Mouse (Mus musculus) CH12.LX (cell line): ENCODE data around the gene Prpf3. TPM values are rescaled to one million over a fixed set of nuclear protein-coding genes. Genes with fewer than 3 reads are reported as not detected.

Experiments used
- DNase-seq: peaks from one replicate; pipeline ENCODE4 v3.0.0-alpha.2; 2013; ENCODE audit errors: extremely low read depth
- H3K27ac ChIP-seq: 2 replicates; pipeline ENCODE4 v1.5.1; 2012; ENCODE audit warnings: low read depth, mild to moderate bottlenecking, control low read depth, moderate library complexity; ENCODE audit not compliant: insufficient read depth
- H3K27me3 ChIP-seq: replicated peaks from 2 replicates; pipeline ENCODE3; 2012; ENCODE audit warnings: inconsistent platforms
- H3K36me3 ChIP-seq, 2 experiments: replicated peaks in 1 of 2; 2 replicates each; pipeline versions ENCODE3 to v1.6.1; 2012; ENCODE audit warnings: inconsistent platforms in 1 of 2, low read length in 1 of 2, mild to moderate bottlenecking in 1 of 2, mixed read lengths in 1 of 2, moderate library complexity in 1 of 2; ENCODE audit not compliant: control insufficient read depth in 1 of 2, insufficient read depth in 1 of 2
- H3K4me1 ChIP-seq, 2 experiments: 2 replicates each; pipeline ENCODE4 v1.6.1; 2012; ENCODE audit warnings: inconsistent platforms in 1 of 2, moderate library complexity in 1 of 2; ENCODE audit not compliant: insufficient read depth in 2 of 2, control insufficient read depth in 1 of 2
- H3K4me2 ChIP-seq: 2 replicates; pipeline ENCODE4 v1.6.1; 2012; ENCODE audit warnings: low read depth, mild to moderate bottlenecking, control low read depth; ENCODE audit not compliant: poor library complexity, insufficient read depth, severe bottlenecking
- H3K4me3 ChIP-seq, 3 experiments: fragments of 150-350 bp in 1 of 3; sonication (generic) in 1 of 3; replicated peaks in 1 of 3; 2 replicates each; pipeline versions ENCODE3 to v1.5.1; 2011 to 2012; ENCODE audit warnings: low read depth in 2 of 3, low read length in 2 of 3, mild to moderate bottlenecking in 2 of 3, moderate library complexity in 2 of 3, control low read depth in 1 of 3, improper control_type of control experiment in 1 of 3, inconsistent platforms in 1 of 3, mixed read lengths in 1 of 3; ENCODE audit not compliant: poor library complexity in 1 of 3
- H3K79me2 ChIP-seq: replicated peaks from 2 replicates; pipeline ENCODE4 v1.6.1; 2012; ENCODE audit warnings: mild to moderate bottlenecking, moderate library complexity; ENCODE audit not compliant: control insufficient read depth, poor library complexity, insufficient read depth, severe bottlenecking; ENCODE audit errors: extremely low read depth
- H3K9ac ChIP-seq: 2 replicates; pipeline ENCODE4 v1.6.1; 2012; ENCODE audit warnings: low read depth, mild to moderate bottlenecking, control low read depth, moderate library complexity; ENCODE audit not compliant: insufficient read depth
- H3K9me3 ChIP-seq: replicated peaks from 2 replicates; pipeline ENCODE3; 2012; ENCODE audit warnings: low read length, inconsistent platforms, mixed read lengths
- BHLHE40 ChIP-seq: IDR thresholded peaks from 2 replicates; pipeline ENCODE4 v1.6.1; 2011; ENCODE audit warnings: mild to moderate bottlenecking, low read depth, low read length, improper control_type of control experiment
- CHD2 ChIP-seq: IDR thresholded peaks from 2 replicates; pipeline ENCODE4 v1.6.1; 2011; ENCODE audit warnings: low read length, improper control_type of control experiment
- CTCF ChIP-seq, 2 experiments: IDR thresholded peaks in 1 of 2; conservative IDR thresholded peaks in 1 of 2; 2 replicates each; pipeline ENCODE4 v1.5.1; 2011 to 2012; ENCODE audit warnings: low read depth in 2 of 2, low read length in 2 of 2, improper control_type of control experiment in 1 of 2, inconsistent platforms in 1 of 2, mild to moderate bottlenecking in 1 of 2, moderate library complexity in 1 of 2
- E2F4 ChIP-seq: IDR thresholded peaks from 2 replicates; pipeline ENCODE4 v1.6.1; 2011; ENCODE audit warnings: low read depth, low read length, improper control_type of control experiment; ENCODE audit not compliant: insufficient replicate concordance
- ELF1 ChIP-seq: IDR thresholded peaks from 2 replicates; pipeline ENCODE4 v1.6.1; 2014; ENCODE audit warnings: low read depth, mild to moderate bottlenecking, inconsistent platforms, low read length, improper control_type of control experiment
- IRF4 ChIP-seq: IDR thresholded peaks from 2 replicates; pipeline ENCODE4 v1.6.1; 2014; ENCODE audit warnings: low read depth, mild to moderate bottlenecking, inconsistent platforms, low read length, improper control_type of control experiment
- JUN ChIP-seq: IDR thresholded peaks from 2 replicates; pipeline ENCODE4 v1.6.1; 2011; ENCODE audit warnings: low read depth, mild to moderate bottlenecking, low read length, improper control_type of control experiment, moderate library complexity; ENCODE audit not compliant: insufficient read depth
- JUND ChIP-seq: conservative IDR thresholded peaks from 2 replicates; pipeline ENCODE4 v1.6.1; 2011; ENCODE audit warnings: low read depth, low read length, improper control_type of control experiment
- MAFK ChIP-seq: IDR thresholded peaks from 2 replicates; pipeline ENCODE4 v1.6.1; 2011; ENCODE audit warnings: low read length, improper control_type of control experiment; ENCODE audit not compliant: insufficient replicate concordance
- MYC ChIP-seq: IDR thresholded peaks from 2 replicates; pipeline ENCODE4 v1.6.1; 2011; ENCODE audit warnings: low read depth, mild to moderate bottlenecking, improper control_type of control experiment, low read length
- NRF1 ChIP-seq: IDR thresholded peaks from 2 replicates; pipeline ENCODE4 v1.6.1; 2014; ENCODE audit warnings: low read depth, mild to moderate bottlenecking, inconsistent platforms, low read length, improper control_type of control experiment, moderate library complexity
- PAX5 ChIP-seq: IDR thresholded peaks from 2 replicates; pipeline ENCODE4 v1.6.1; 2012; ENCODE audit warnings: low read length, inconsistent platforms, mixed read lengths
- POLR2A ChIP-seq: IDR thresholded peaks from 2 replicates; pipeline ENCODE4 v1.6.1; 2011; ENCODE audit warnings: low read depth, mild to moderate bottlenecking, improper control_type of control experiment, low read length
- POLR2AphosphoS2 ChIP-seq: IDR thresholded peaks from 2 replicates; pipeline ENCODE4 v1.6.1; 2011; ENCODE audit warnings: low read depth, low read length, improper control_type of control experiment
- RAD21 ChIP-seq: IDR thresholded peaks from 2 replicates; pipeline ENCODE4 v1.6.1; 2011; ENCODE audit warnings: low read depth, mild to moderate bottlenecking, low read length, improper control_type of control experiment, moderate library complexity
- TBP ChIP-seq: conservative IDR thresholded peaks from 2 replicates; pipeline ENCODE4 v1.6.1; 2011; ENCODE audit warnings: low read depth, low read length, improper control_type of control experiment
- UBTF ChIP-seq: IDR thresholded peaks from 2 replicates; pipeline ENCODE4 v1.6.1; 2012; ENCODE audit warnings: low read depth, mild to moderate bottlenecking, inconsistent platforms, low read length, improper control_type of control experiment, moderate library complexity
- USF1 ChIP-seq: IDR thresholded peaks from 2 replicates; pipeline ENCODE4 v1.6.1; 2014; ENCODE audit warnings: low read depth, mild to moderate bottlenecking, inconsistent platforms, low read length, improper control_type of control experiment
- ZKSCAN1 ChIP-seq: IDR thresholded peaks from 2 replicates; pipeline ENCODE4 v1.6.1; 2012; ENCODE audit warnings: low read depth, inconsistent platforms, low read length, improper control_type of control experiment, borderline replicate concordance
- ZMIZ1 ChIP-seq: IDR thresholded peaks from 2 replicates; pipeline ENCODE4 v1.6.1; 2012; ENCODE audit warnings: low read depth, mild to moderate bottlenecking, inconsistent platforms, low read length, improper control_type of control experiment
- dilution Hi-C: fragments of 300-500 bp; cut with MboI; formaldehyde crosslinking; loops from 2 replicates; pipeline ENCODE4 v1.14.3; 2020; ENCODE audit warnings: low sequenced_read_pairs; ENCODE audit not compliant: extremely low pct_unique_long_range_greater_than_20kb, extremely low pct_ligation_motif_present
- in situ Hi-C: fragments of 300-500 bp; cut with MboI; formaldehyde crosslinking; loops from 3 replicates; pipeline ENCODE4 v1.14.3; 2019; ENCODE audit warnings: low sequenced_read_pairs, low pct_ligation_motif_present, low pct_unique_long_range_greater_than_20kb, mixed read lengths
- polyA plus RNA-seq: library from polyadenylated mRNA; unstranded; fragments of >175 nt; gene quantifications from 2 replicates; pipeline ENCODE4 v1.2.1, GENCODE M21; 2012; ENCODE audit warnings: low read depth; ENCODE audit not compliant: insufficient read length
- total RNA-seq, 2 experiments: library from RNA; depleted of rRNA; stranded (reverse); fragments of 300-350 nt in 1 of 2; fragments of >200 nt in 1 of 2; gene quantifications; 2 replicates each; pipeline ENCODE4 v1.2.3; 2012 to 2014

Gene Prpf3
- total and polyA plus RNA-seq, 3 experiments, result 11.5 to 67.8 (median 27.1) TPM

DNA sequence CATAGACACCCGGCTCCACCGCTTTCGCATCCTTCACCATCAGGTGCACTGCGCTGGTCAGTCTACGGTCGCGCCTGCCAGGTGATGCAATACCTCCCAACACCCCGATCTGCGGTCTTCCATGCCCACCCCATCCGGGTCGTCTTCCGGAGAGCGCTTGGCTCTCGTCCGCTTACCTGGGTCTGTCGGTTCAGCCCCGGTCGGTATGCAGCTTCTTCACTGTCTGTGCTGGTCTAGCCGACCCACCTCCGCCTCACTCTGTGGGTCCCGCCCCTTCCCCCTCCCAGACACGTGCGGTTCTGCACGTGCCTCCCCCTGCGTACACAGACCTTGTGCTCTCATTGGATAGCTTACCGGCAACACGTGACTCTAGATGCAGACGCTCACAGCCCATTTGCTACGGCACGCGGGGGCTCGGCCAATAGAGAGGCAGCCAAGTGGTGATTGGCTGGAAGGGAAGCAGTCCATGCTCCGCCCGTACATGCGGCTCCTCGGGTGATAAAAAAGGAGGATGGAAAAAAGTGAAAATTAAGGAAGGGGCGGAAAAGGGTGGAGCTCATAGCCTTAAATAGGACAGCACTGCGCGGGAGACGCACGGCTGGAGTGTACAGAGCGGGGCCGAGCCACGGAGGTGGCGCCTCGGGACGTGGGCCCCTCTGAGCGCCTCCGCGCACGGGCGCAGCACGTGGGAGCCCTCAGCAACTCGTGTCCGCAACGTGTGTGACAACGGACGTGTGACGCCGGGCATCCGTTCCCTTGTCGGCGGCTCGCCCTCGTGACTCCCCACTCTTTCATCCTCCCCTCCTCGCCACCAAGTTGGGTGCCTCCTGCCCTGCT is 26.5 kb upstream of the Prpf3 start, which contains the start of gene Ciart:
Gene Ciart, minus strand, starts transcription at position 273 of the 837 bp plus-strand sequence.
- H3K9ac ChIP-seq, result no peak within 1 kb of the TSS
- no peak for DNase-seq
- H3K36me3 ChIP-seq, result peaks cover 29 to 75% of the 10 kb centered on the region in 2 experiments
- TF ChIP-seq E2F4 (no peak), JUND (no peak), MYC (no peak), ZMIZ1 (no peak), USF1 (no peak), JUN (no peak), ELF1 (no peak), CTCF (conservative IDR thresholded peaks at IDR 0.05 in 1 of 2, IDR thresholded peaks at IDR 0.05 in 1 of 2; ENCODE audit: low read depth in 2 of 2, low read length in 2 of 2) (no peak), IRF4 (no peak), BHLHE40 (no peak)
- TF ChIP-seq, all 38 proteins: peak for 0
- H3K79me2 ChIP-seq, result no peaks in the 10 kb centered on the region
- no peak within 1 kb of the TSS for H3K4me3 ChIP-seq
- H3K27ac ChIP-seq, result no peak within 1 kb of the TSS
- no peak within 1 kb of the TSS for H3K4me2 ChIP-seq
- no peaks in the 10 kb centered on the region for H3K27me3 ChIP-seq
- in situ Hi-C loops, result no loop called here
- no peaks in the 10 kb centered on the region for H3K4me1 ChIP-seq
- H3K9me3 ChIP-seq, result peaks cover 8% of the 10 kb centered on the region
- dilution Hi-C loops, result no loop called here

DNA sequence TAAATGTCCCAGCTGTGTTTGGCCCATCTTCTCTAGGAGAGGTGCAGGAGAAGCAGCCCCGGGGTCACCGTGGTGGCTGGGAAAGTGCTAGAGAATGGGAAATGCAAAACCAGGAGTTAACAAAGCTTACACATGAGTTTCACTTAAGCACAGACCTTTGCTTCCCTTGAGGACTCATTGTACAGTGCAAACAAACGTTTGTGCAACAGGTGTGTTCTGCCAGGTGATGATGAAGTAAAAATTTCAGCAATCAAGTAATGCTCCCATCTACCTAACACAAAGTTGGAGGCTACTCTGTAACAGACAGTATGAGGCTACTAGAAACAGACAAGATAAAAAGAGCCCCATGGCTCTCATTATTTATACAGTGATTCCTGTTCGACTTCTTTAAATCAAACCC is 23.4 kb upstream of the Prpf3 start:
- no peak overlapping the region for H3K9ac ChIP-seq
- in situ Hi-C loops, result no loop called here
- no peak for TF ChIP-seq PAX5
- TF ChIP-seq E2F4, result no peak
- TF ChIP-seq CHD2, result no peak
- no peak for TF ChIP-seq CTCF (conservative IDR thresholded peaks at IDR 0.05 in 1 of 2, IDR thresholded peaks at IDR 0.05 in 1 of 2; ENCODE audit: low read depth in 2 of 2, low read length in 2 of 2)
- TF ChIP-seq TBP, result no peak
- TF ChIP-seq MAFK, result no peak
- no peak for TF ChIP-seq JUN
- no peak for TF ChIP-seq RAD21
- TF ChIP-seq POLR2A, result no peak
- TF ChIP-seq ELF1, result no peak
- TF ChIP-seq POLR2AphosphoS2, result no peak
- TF ChIP-seq USF1, result no peak
- no peak for TF ChIP-seq UBTF
- TF ChIP-seq NRF1, result no peak
- TF ChIP-seq ZKSCAN1, result no peak
- no peaks in the 10 kb centered on the region for H3K4me1 ChIP-seq
- no peak overlapping the region for H3K4me3 ChIP-seq
- no peak overlapping the region for H3K4me2 ChIP-seq
- no peak for DNase-seq
- H3K36me3 ChIP-seq, result peaks cover 31 to 66% of the 10 kb centered on the region in 2 experiments
- no peak overlapping the region for H3K27ac ChIP-seq
- H3K9me3 ChIP-seq, result peaks cover 8% of the 10 kb centered on the region
- peaks cover 6% of the 10 kb centered on the region for H3K79me2 ChIP-seq
- dilution Hi-C loops, result no loop called here
- H3K27me3 ChIP-seq, result no peaks in the 10 kb centered on the region
